Mouse (Mus musculus) limb, embryonic 15.5 days (tissue): Measurements from ENCODE around the gene Fcho2. TPM values are rescaled to one million over a fixed set of nuclear protein-coding genes. Genes with fewer than 3 reads are reported as not detected.

ENCODE experiments used
- ATAC-seq: fragments of 200-750 bp; cut with Nextera tagmentation; 2 replicates; pipeline ENCODE4 v1.8.0; 2017; ENCODE audit warnings: low read depth, moderate TSS enrichment; ENCODE audit not compliant: insufficient number of reproducible peaks, low FRiP score, low TSS enrichment
- H3K27ac ChIP-seq: fragments of 300-500 bp; sonication (generic); 2 replicates; pipeline ENCODE4 v1.5.1; 2015; ENCODE audit warnings: moderate library complexity, mild to moderate bottlenecking, inconsistent platforms
- H3K27me3 ChIP-seq: fragments of 300-500 bp; sonication (generic); 2 replicates; pipeline ENCODE4 v1.6.1; 2015; ENCODE audit warnings: inconsistent platforms
- H3K36me3 ChIP-seq: fragments of 300-500 bp; sonication (generic); 2 replicates; pipeline ENCODE4 v1.6.1; 2015; ENCODE audit warnings: inconsistent platforms
- H3K4me1 ChIP-seq: fragments of 300-500 bp; sonication (generic); 2 replicates; pipeline ENCODE4 v1.6.1; 2015; ENCODE audit warnings: inconsistent platforms
- H3K4me2 ChIP-seq: fragments of 300-500 bp; sonication (generic); 2 replicates; pipeline ENCODE4 v1.6.1; 2015; ENCODE audit warnings: mild to moderate bottlenecking, inconsistent platforms
- H3K4me3 ChIP-seq: fragments of 300-500 bp; sonication (generic); 2 replicates; pipeline ENCODE4 v1.5.1; 2015; ENCODE audit warnings: mild to moderate bottlenecking, inconsistent platforms
- H3K9ac ChIP-seq: fragments of 300-500 bp; sonication (generic); 2 replicates; pipeline ENCODE4 v1.6.1; 2015; ENCODE audit warnings: inconsistent platforms
- H3K9me3 ChIP-seq: fragments of 300-500 bp; sonication (generic); 2 replicates; pipeline ENCODE4 v1.6.1; 2016; ENCODE audit warnings: inconsistent platforms
- WGBS: fragments of 180-500 bp; shearing (Covaris S2); methylation state at CpG from one replicate; pipeline ENCODE4 v1.1.7; 2015; 5-methylcytosine and 5-hydroxymethylcytosine counted together
- polyA plus RNA-seq: library from polyadenylated mRNA; unstranded; fragments of >200 nt; fragmentation: Nextera tagmentation; extraction: Ambion mirVana; gene quantifications from 2 replicates; pipeline ENCODE4 v1.2.1, GENCODE M21; 2015

Gene Fcho2
- polyA plus RNA-seq, 1 experiment from 2014 or later, result 32.4 TPM

DNA sequence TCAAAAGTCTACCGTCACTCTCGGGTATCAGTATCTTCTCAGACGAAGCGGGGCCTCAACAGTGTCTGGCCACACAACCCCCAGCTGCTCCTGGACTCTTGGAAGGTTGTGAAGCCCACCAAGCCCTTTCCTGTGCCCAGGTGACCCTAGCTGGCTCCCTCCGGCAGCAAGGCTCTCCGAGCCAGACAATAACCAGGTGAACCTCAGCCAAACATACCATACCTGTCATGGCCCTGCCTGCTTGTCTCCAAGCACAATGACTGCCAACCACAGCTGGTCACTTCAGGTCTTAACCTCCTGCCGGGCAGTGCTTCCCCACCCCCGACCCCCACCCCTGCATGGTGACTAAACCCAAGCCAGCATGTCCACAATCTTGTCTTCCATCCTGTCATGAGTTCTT lies 112.9 kb downstream of the Fcho2 start:
- Histone ChIP-seq H3K9ac (no peak overlapping the region), H3K36me3 (no peaks in the 10 kb centered on the region), H3K27ac (no peak overlapping the region), H3K4me3 (no peak overlapping the region), H3K4me2 (no peak overlapping the region), H3K9me3 (no peaks in the 10 kb centered on the region), H3K27me3 (0 out of 2 replicates have a peak, but pooled peaks cover 4% of the 10 kb centered on the region), H3K4me1 (peaks cover 5% of the 10 kb centered on the region; the same call in 1 of the 2 replicates)
- WGBS, result 89% methylated on average over 8 of the region's 8 CpGs
- ATAC-seq, result no peak

DNA sequence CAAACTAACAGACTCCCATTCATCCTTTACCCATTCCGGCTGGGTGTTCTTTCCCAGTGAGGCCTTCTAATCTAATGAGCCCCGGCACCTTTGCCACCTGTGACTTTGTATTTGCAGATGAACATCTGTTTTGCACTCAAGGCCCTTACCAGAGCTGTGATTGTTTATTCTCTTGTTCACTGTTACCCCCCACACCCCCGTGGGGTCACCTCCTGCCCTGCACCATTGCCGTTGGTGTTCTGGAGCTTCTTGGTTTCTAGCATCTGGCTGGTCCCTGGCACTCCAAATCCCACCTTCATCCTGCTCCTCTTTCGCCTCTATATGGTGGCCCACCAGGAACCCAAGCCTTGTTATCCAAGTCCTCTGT lies 114.0 kb downstream of the Fcho2 start:
- H3K36me3 ChIP-seq, result no peaks in the 10 kb centered on the region
- peaks cover 5% of the 10 kb centered on the region; the same call in 1 of the 2 replicates for H3K4me1 ChIP-seq
- no peak overlapping the region for H3K27ac ChIP-seq
- no peak overlapping the region for H3K9ac ChIP-seq
- no peak overlapping the region for H3K4me3 ChIP-seq
- H3K27me3 ChIP-seq, result 0 out of 2 replicates have a peak, but pooled peaks cover 8% of the 10 kb centered on the region
- H3K4me2 ChIP-seq, result no peak overlapping the region
- ATAC-seq, result no peak
- 64% methylated on average over 5 of the region's 5 CpGs for WGBS
- H3K9me3 ChIP-seq, result no peaks in the 10 kb centered on the region

DNA sequence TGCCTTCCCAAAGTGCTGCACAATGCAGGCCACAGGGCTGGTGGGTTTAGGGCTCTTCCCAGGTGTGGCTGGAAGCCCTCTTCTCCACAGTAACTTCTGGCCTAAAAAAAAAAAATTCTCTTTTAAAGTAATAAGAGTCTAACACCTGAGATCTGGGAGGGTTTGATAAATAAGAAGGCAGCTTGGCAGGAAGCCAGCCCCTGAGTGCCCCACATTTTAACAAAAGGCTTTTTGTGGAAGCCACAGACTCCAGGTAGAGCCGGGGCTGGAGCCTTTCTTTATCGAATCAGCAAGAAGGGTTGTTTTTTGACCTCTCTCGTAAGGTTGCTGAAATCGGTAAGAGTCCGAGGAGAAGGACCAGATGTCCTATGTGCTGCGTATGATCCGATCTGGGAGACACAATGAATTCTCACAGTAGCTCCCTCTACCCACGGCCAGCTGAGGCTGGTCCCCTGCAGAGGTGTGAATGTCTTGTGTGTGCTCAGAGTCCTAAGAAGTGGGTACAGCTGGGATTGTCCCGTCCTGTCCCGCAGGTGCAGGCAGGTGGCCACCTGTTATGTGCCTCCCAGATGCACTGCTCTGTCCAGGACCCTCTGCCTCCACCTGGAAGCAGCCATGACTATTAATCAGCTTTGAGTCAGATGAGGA lies 114.5 kb downstream of the Fcho2 start:
- Histone ChIP-seq H3K27ac (no peak overlapping the region), H3K9ac (no peak overlapping the region), H3K9me3 (no peaks in the 10 kb centered on the region), H3K27me3 (peaks cover 13% of the 10 kb centered on the region), H3K4me3 (no peak overlapping the region), H3K36me3 (no peaks in the 10 kb centered on the region), H3K4me1 (peaks cover 5% of the 10 kb centered on the region; the same call in 1 of the 2 replicates), H3K4me2 (no peak overlapping the region)
- 42% methylated on average over 10 of the region's 10 CpGs for WGBS
- ATAC-seq, result no peak

DNA sequence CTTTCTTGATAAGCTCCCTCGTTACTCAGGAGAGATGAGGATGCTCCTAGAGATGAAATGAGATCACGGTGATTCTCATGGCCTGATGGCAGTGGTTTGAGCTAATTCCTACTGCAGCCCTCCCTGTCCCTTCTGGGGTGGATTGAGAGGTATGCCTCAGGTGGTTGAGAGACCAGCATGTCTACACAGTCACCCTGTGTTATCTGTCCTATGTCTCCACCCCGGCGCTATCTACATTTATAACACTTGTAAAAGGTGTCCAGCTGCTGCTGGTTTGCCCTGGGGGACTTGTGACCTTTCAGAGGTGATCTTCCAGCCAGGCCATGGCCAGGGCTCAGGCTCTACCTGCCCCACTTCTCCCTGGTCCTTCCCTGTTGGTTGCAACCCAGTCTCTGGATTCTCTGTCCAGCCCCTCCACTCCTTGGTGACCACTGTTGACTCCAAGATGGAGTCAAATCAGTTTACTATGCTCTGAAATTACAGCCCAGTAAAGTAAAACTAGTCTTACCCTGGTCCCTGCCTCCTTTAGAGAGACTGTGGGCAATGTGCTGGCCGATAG lies 115.2 kb downstream of the Fcho2 start:
- H3K9me3 ChIP-seq, result no peaks in the 10 kb centered on the region
- no peak overlapping the region for H3K4me2 ChIP-seq
- WGBS, result 56% methylated on average over 5 of the region's 5 CpGs
- no peak for ATAC-seq
- H3K36me3 ChIP-seq, result no peaks in the 10 kb centered on the region
- H3K27me3 ChIP-seq, result peaks cover 20% of the 10 kb centered on the region
- no peak overlapping the region for H3K27ac ChIP-seq
- peaks cover 7% of the 10 kb centered on the region for H3K4me1 ChIP-seq
- H3K9ac ChIP-seq, result no peak overlapping the region
- H3K4me3 ChIP-seq, result no peak overlapping the region

DNA sequence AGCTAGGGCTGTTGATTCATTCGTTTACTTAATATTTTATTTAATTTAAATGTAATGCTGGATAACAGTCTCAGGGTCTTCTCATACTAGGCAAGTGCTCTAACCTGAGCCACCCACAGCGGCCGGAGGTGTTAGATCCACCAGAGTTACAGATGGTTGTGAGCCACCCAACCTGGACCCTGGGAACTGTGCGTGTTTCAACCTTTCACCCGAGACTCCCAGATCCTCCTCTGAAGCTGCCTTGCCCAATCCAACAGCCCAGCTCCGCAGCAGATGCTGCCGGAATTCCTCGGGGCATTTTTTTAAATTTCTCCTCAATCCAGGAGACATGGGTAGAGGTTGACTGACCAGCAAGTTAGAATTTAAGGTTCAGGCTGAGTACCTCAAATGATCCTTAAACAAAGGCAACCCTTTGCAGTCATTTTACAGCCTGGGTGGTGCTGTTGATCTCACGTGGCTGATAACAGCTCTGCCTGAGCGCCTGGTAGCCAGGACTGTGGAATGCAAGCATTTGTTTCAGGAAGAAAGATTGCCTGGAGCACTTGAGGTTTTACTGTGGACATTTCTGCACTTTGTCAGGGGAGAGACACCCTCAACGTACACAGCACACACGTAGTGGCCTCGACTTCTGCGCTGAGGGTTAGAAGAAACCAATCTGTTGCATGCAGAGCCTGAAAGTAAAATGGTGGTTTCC lies 116.1 kb downstream of the Fcho2 start:
- no peak for ATAC-seq
- no peaks in the 10 kb centered on the region for H3K36me3 ChIP-seq
- no peak overlapping the region for H3K9ac ChIP-seq
- WGBS, result 40% methylated on average over 14 of the region's 14 CpGs
- no peaks in the 10 kb centered on the region for H3K9me3 ChIP-seq
- H3K4me1 ChIP-seq, result peaks cover 13% of the 10 kb centered on the region
- H3K4me3 ChIP-seq, result no peak overlapping the region
- no peak overlapping the region for H3K27ac ChIP-seq
- H3K4me2 ChIP-seq, result no peak overlapping the region
- H3K27me3 ChIP-seq, result peaks cover 29% of the 10 kb centered on the region

DNA sequence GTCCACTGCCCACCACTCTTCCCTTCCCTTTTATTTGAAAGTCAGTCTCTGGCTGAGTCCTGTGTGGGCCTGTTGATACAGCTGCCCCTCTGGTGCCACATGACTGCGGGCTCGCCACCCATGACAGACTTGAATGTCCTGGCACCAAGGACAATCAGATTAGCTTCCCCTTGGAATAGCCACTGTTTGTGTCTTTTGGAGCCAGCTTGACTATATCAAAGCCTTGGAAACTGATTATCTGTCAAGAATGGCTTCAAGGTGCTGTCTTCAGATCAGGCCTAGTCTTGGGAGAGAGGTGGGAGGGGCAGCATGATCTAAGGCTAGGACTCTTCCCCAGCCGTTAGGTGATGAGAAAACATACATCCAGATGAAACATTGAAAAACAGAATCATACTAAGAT lies 118.5 kb downstream of the Fcho2 start:
- H3K27me3 ChIP-seq, result peaks cover 45% of the 10 kb centered on the region
- H3K4me1 ChIP-seq, result peaks cover 13% of the 10 kb centered on the region
- no peak for ATAC-seq
- WGBS, result 89% methylated on average over 3 of the region's 3 CpGs
- no peaks in the 10 kb centered on the region for H3K36me3 ChIP-seq
- H3K4me2 ChIP-seq, result no peak overlapping the region
- no peak overlapping the region for H3K4me3 ChIP-seq
- no peak overlapping the region for H3K9ac ChIP-seq
- no peak overlapping the region for H3K27ac ChIP-seq
- H3K9me3 ChIP-seq, result no peaks in the 10 kb centered on the region

DNA sequence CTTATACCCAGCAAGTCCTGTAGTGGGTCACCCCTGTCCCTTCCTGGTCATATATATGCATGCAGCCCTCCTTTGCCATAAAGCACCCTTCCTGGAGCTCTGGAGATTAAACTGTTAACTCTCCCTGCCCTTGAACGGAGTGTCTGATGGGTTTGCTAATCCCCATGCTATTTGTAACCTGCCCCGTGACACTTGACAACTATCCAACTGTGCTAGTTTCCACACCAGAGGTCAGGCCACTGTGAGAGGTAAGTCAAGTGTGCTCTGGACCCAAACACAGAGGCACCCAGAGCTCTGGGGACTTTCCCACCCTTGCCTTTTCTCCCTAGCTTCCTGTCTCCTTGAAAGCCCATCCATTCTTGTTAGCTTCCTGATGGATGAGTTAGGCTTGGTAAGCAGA lies 119.7 kb downstream of the Fcho2 start:
- Histone ChIP-seq H3K36me3 (no peaks in the 10 kb centered on the region), H3K27ac (no peak overlapping the region), H3K4me3 (no peak overlapping the region), H3K27me3 (peaks cover 45% of the 10 kb centered on the region), H3K9me3 (no peaks in the 10 kb centered on the region), H3K4me1 (peaks cover 9% of the 10 kb centered on the region), H3K9ac (no peak overlapping the region), H3K4me2 (no peak overlapping the region)
- WGBS, result 40% methylated on average over 2 of the region's 2 CpGs
- ATAC-seq, result no peak

DNA sequence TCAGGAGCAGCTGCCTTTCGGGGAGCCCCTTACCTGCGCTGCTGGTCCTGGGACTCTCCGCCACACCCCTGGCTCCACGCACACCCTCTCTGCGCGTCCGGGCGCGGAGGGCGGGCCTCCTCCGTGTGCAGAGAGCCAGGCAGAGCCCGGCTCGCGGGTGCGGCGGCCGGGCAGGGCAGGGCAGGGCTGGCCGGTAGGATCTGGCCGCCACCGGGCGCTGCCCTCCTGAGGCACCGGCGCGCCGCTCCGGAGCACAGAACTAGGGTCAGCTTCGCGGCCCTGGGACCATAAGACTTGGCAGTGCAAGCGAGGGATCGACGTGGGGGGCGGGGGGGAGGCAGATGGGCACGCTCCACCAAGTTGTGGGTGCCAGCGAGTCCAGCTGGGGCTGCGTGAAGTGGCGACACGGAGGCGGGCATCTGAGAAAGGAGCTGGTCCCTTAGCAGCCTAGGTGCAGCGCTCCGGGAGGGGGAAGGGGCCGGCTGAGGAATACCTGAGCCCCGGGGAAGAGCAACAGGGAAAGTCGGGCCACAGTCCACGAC lies 120.4 kb downstream of the Fcho2 start, which contains the start of gene Tmem171:
Gene Tmem171 (minus strand): TSS at position 62 of the 542 bp plus-strand sequence.
- peak within 1 kb of the TSS; percentile 87 for H3K4me2 ChIP-seq
- WGBS, result 4% methylated on average over 44 of the region's 44 CpGs
- peak within 1 kb of the TSS; percentile 39 for H3K4me3 ChIP-seq
- H3K36me3 ChIP-seq, result no peaks in the 10 kb centered on the region
- H3K27ac ChIP-seq, result no peak within 1 kb of the TSS
- H3K4me1 ChIP-seq, result peaks cover 11% of the 10 kb centered on the region
- H3K9ac ChIP-seq, result 0 out of 2 replicates have a peak within 1 kb of the TSS, but pooled peaks have one; percentile 14
- peaks cover 45% of the 10 kb centered on the region for H3K27me3 ChIP-seq
- no peak for ATAC-seq
- H3K9me3 ChIP-seq, result no peaks in the 10 kb centered on the region

DNA sequence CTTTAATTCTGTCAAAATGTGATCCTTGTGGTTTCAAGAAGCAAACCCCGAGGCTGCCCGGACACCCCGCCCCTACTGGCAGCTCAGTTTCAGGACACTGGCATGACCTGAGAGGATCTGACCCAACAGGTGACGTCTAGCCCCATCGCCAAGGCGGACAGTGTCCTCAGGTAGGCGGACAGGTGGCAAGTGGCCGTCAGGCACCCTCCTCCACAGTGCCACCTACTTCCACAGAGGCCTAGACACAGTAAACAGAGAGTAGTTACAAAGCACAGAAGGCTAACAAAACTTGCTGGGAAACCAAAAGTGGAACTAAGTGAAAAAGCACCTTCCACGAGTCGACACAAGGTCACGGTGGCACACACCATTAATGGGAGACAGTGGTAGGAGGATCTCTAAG lies 121.9 kb downstream of the Fcho2 start:
- Histone ChIP-seq H3K27me3 (peaks cover 48% of the 10 kb centered on the region), H3K4me2 (no peak overlapping the region), H3K27ac (no peak overlapping the region), H3K36me3 (no peaks in the 10 kb centered on the region), H3K9ac (no peak overlapping the region), H3K4me1 (peaks cover 14% of the 10 kb centered on the region), H3K9me3 (no peaks in the 10 kb centered on the region), H3K4me3 (no peak overlapping the region)
- WGBS, result 90% methylated on average over 11 of the region's 11 CpGs
- ATAC-seq, result no peak

DNA sequence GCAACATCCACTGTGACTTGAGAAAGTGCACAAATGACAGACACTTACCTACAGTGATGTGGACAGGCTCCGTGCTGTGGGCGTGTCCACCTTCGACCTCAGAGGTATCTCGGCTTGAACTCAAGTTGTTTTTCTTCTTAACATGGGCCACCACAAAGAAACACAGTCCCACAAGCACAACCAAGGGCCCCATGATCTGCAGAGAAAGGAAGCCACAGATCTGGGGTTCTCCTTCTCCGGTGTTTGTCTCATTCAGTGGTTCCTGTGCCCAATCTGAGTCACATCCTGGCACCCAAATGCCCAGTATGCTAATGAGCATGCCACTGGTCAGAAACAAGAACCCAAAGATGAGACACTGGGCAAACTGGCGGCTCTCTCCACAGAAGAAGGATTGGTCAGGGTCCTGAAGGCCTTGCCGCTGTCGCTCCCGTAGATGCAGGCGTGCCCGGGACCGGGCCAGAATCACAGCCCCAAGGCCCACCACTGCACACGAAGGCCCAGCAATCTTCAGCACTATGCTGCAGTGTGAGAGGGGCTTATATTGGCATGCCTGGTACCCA lies 123.2 kb downstream of the Fcho2 start:
- no peak overlapping the region for H3K9ac ChIP-seq
- H3K27me3 ChIP-seq, result peaks cover 44% of the 10 kb centered on the region
- no peaks in the 10 kb centered on the region for H3K9me3 ChIP-seq
- no peak for ATAC-seq
- H3K4me3 ChIP-seq, result no peak overlapping the region
- H3K4me1 ChIP-seq, result peaks cover 14% of the 10 kb centered on the region
- H3K27ac ChIP-seq, result no peak overlapping the region
- 88% methylated on average over 13 of the region's 13 CpGs for WGBS
- no peaks in the 10 kb centered on the region for H3K36me3 ChIP-seq
- no peak overlapping the region for H3K4me2 ChIP-seq

DNA sequence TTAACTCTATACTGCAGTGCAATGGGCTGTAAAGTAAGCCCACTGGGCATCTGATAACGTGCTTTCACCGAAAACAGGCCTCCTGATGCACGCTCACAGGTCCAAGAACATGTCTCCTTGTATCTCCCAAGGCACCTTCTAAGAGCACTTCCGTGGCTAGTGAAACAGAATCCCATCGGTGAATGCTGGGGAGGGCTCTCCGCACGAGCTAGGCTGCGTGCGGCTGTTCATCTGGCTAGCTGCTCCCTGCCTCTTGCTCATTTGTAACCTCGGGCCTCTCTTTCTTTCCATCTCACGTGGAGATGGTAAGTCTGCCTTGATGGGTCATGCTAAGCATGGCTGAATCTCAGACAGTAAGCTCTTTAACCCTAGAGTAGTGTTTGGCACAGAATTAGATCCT lies 124.4 kb downstream of the Fcho2 start:
- H3K9me3 ChIP-seq, result no peaks in the 10 kb centered on the region
- no peak for ATAC-seq
- H3K27me3 ChIP-seq, result peaks cover 36% of the 10 kb centered on the region
- H3K9ac ChIP-seq, result no peak overlapping the region
- H3K4me3 ChIP-seq, result no peak overlapping the region
- no peak overlapping the region for H3K27ac ChIP-seq
- H3K4me2 ChIP-seq, result no peak overlapping the region
- H3K4me1 ChIP-seq, result peaks cover 14% of the 10 kb centered on the region
- 84% methylated on average over 11 of the region's 11 CpGs for WGBS
- H3K36me3 ChIP-seq, result no peaks in the 10 kb centered on the region
